Mouse (Mus musculus) stomach, postnatal 0 days (tissue): Measurements from ENCODE around the gene Msh3.

Experiments
- CTCF ChIP-seq: IDR thresholded peaks from 2 replicates; pipeline ENCODE4 v1.5.1; 2016; ENCODE audit warnings: antibody characterized with exemption, low read depth, mild to moderate bottlenecking, moderate library complexity
- EP300 ChIP-seq: optimal IDR thresholded peaks from 2 replicates; pipeline ENCODE3; 2016; ENCODE audit warnings: antibody characterized with exemption

GRCm38 (mm10) chr13:92275292-92275691 is 79.5 kb downstream of the Msh3 start:
- TF ChIP-seq CTCF, result no peak
- TF ChIP-seq EP300, result no peak
